Mouse (Mus musculus) embryonic facial prominence, embryonic 11.5 days (tissue): ENCODE measurements around the gene Sh3bgrl3. TPM values are rescaled to one million over a fixed set of nuclear protein-coding genes. Genes with fewer than 3 reads are reported as not detected.
A peak's percentile ranks its signal among the peaks of the same experiment; 100 is the strongest.

Source experiments
- ATAC-seq: fragments of 200-750 bp; cut with Nextera tagmentation; replicated peaks from 2 replicates; pipeline ENCODE4 v1.8.0; 2017; ENCODE audit warnings: low read depth; ENCODE audit not compliant: insufficient number of reproducible peaks, low FRiP score, low TSS enrichment
- DNase-seq: peaks from one replicate; pipeline ENCODE4 v3.0.0-alpha.2; 2015; ENCODE audit warnings: low spot score
- H3K27ac ChIP-seq: fragments of 300-500 bp; sonication (generic); replicated peaks from 2 replicates; pipeline ENCODE4 v1.5.1; 2014; ENCODE audit warnings: mild to moderate bottlenecking, low read depth, low read length, control low read depth
- H3K27me3 ChIP-seq: fragments of 300-500 bp; sonication (generic); 2 replicates; pipeline ENCODE4 v1.6.1; 2014; ENCODE audit warnings: mild to moderate bottlenecking, low read length, moderate library complexity, mixed read lengths; ENCODE audit not compliant: control insufficient read depth, insufficient read depth
- H3K36me3 ChIP-seq: fragments of 300-500 bp; sonication (generic); replicated peaks from 2 replicates; pipeline ENCODE4 v1.6.1; 2014; ENCODE audit warnings: low read depth, mild to moderate bottlenecking, low read length, moderate library complexity, mixed read lengths; ENCODE audit not compliant: control insufficient read depth, insufficient read depth
- H3K4me1 ChIP-seq: fragments of 300-500 bp; sonication (generic); 2 replicates; pipeline ENCODE4 v1.6.1; 2014; ENCODE audit warnings: low read length, mixed read lengths; ENCODE audit not compliant: control insufficient read depth, insufficient read depth
- H3K4me2 ChIP-seq: fragments of 300-500 bp; sonication (generic); 2 replicates; pipeline ENCODE4 v1.6.1; 2014; ENCODE audit warnings: low read depth, mild to moderate bottlenecking, control low read depth, low read length, moderate library complexity
- H3K4me3 ChIP-seq: fragments of 300-500 bp; sonication (generic); 2 replicates; pipeline ENCODE4 v1.5.1; 2014; ENCODE audit warnings: low read depth, low read length, control low read depth
- H3K9ac ChIP-seq: fragments of 300-500 bp; sonication (generic); replicated peaks from 2 replicates; pipeline ENCODE4 v1.6.1; 2014; ENCODE audit warnings: mild to moderate bottlenecking, control low read depth, low read length
- H3K9me3 ChIP-seq: fragments of 300-500 bp; sonication (generic); replicated peaks from 2 replicates; pipeline ENCODE4 v1.6.1; 2016; ENCODE audit warnings: mild to moderate bottlenecking, low read length, inconsistent platforms, mixed read lengths; ENCODE audit not compliant: control insufficient read depth
- WGBS: fragments of 180-500 bp; shearing (Covaris S2); extraction: QIAGEN DNeasy Blood & Tissue Kit; methylation state at CpG from one replicate; pipeline ENCODE4 v1.1.7; 2014; 5-methylcytosine and 5-hydroxymethylcytosine counted together
- polyA plus RNA-seq: library from polyadenylated mRNA; unstranded; fragments of >200 nt; fragmentation: Nextera tagmentation; extraction: Ambion mirVana; gene quantifications from 2 replicates; pipeline ENCODE4 v1.2.1, GENCODE M21; 2014

Sh3bgrl3 gene
- polyA plus RNA-seq, 1 experiment from 2014 or later, result 316 TPM

DNA sequence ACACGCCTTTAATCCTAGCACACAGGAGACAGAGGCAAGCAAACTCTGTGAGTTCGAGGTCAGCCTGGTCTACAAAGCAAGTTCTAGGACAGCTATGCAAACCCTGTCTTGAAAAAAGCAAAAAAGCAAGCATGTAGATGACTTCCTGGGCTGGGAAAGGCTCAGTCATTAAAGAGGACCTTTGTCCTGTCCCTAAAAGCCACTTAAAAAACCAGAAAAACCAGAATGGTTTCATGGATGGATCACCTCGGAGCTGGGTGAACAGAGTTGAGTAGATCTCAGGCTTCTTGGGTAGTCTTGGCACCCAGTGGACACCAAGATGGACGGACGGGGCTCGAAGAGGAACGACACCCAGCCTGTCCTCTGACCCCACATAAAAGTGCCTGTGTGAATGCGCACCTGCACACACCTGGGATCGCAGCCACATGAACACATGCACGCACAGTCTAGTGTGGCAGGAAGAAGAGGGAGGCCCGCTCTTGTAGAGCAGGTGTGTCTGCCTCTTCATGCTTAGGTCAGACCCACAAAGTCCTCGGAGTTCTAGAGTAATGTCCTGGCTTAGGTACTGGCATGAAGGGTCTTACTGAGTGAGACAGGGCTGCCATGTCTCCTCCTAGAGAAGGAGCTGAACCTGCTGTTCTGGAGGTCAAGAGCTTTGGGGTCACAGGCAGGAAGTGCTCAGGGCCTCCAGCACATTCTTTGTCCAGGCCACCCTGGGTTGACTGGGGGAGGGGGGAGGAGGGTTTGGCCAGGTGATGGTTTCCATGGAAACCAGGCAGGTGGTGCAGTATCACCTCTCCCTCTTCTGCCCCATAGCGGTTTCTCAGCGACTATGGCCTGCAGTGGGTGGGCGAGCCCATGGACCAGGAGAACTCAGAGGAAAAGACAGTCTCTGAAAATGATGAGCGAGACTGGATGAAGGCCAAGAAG lies 13.1 kb downstream of the Sh3bgrl3 start:
- H3K36me3 ChIP-seq, result no peaks in the 10 kb centered on the region
- DNase-seq (no peak), ATAC-seq (no peak)
- no peak overlapping the region for H3K27ac ChIP-seq
- no peak overlapping the region for H3K4me3 ChIP-seq
- no peak overlapping the region for H3K9ac ChIP-seq
- no peak overlapping the region for H3K4me2 ChIP-seq
- 83% methylated on average over 16 of the region's 16 CpGs for WGBS
- H3K4me1 ChIP-seq, result no peaks in the 10 kb centered on the region; the same call in none of the 2 replicates
- no peaks in the 10 kb centered on the region for H3K9me3 ChIP-seq
- no peaks in the 10 kb centered on the region for H3K27me3 ChIP-seq

DNA sequence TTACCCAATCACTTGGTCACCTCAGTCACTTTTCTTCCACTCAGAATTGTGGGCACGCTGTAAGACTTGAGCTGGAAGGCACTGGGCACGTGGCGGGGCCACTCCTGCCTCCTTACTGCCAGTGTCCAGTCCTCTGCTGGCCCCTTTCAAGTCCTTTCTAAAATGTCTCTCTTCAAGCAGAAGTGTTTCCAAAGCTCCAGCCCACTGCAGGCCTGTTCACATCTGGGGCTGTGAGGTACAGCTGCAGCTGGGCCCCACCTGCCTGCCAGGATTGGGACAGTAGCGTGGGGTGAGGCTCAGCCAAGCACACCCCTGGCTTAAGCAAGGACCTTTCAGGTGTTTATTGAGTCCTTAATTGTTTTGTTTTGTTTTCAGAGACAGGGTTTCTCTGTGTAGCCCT lies 14.6 kb downstream of the Sh3bgrl3 start:
- Histone ChIP-seq H3K27ac (no peak overlapping the region), H3K9me3 (no peaks in the 10 kb centered on the region), H3K27me3 (no peaks in the 10 kb centered on the region), H3K9ac (no peak overlapping the region), H3K4me3 (no peak overlapping the region), H3K36me3 (no peaks in the 10 kb centered on the region), H3K4me1 (no peaks in the 10 kb centered on the region; the same call in 1 of the 2 replicates), H3K4me2 (no peak overlapping the region)
- no peak for ATAC-seq
- WGBS, result 87% methylated on average over 4 of the region's 4 CpGs
- no peak for DNase-seq

DNA sequence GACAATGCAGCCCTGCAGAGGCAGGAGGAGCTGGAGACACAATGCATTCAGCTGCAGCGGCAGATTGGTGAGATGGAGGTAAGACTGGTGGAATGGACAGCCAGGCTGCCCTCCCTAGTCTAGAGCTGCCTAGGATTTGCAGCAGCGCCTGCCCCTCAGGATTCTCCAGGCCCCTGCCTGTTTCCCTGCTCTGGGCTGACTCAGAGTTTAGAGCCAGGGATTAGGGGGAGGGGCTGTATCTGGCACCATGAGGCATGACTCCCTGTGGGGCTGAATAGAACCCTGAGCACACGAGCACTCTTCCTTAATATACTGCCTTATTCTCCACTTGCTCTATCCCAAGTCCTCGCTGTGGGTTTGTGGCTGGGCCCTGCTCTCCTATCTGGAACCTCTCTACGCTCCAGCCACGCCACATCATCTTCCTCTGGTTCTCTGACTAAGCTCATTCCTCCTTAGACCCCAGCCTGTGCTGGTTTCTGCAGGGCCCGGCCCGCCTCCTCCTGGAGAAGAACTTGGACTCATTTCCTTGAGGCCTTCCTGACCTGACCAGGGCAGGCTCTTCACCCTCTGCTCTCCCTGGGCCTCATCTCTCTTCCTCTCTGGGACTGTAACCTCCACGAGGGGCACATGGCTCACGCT lies 15.1 kb downstream of the Sh3bgrl3 start:
- Histone ChIP-seq H3K4me3 (no peak overlapping the region), H3K4me2 (no peak overlapping the region), H3K36me3 (no peaks in the 10 kb centered on the region), H3K9me3 (no peaks in the 10 kb centered on the region), H3K9ac (0 out of 2 replicates have a peak overlapping the region, but pooled peaks have one; percentile 3), H3K27ac (no peak overlapping the region), H3K27me3 (no peaks in the 10 kb centered on the region), H3K4me1 (no peaks in the 10 kb centered on the region; the same call in 1 of the 2 replicates)
- ATAC-seq (no peak), DNase-seq (peak; percentile 18)
- WGBS, result 60% methylated on average over 10 of the region's 10 CpGs

DNA sequence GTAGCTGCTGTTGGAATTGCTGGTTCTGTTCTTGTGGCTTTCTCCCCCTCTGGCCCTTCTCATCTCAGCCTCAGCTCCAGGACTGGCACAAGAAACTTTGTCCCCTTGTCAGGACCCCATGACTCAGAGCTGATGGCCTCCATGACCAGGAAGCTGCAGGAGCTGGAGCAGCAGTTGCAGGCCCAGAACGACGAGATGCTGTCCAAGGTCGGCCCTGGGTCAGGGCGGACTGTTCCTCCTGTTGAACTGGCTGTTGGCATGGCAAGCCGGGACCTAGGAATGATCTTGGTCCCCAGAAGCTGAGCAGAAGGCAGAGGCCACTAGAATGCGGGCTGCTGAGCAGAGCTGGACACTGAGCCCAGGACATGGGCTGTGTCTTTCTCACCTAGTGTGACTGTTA lies 16.2 kb downstream of the Sh3bgrl3 start:
- no peaks in the 10 kb centered on the region for H3K36me3 ChIP-seq
- H3K4me3 ChIP-seq, result no peak overlapping the region
- 81% methylated on average over 6 of the region's 6 CpGs for WGBS
- H3K27me3 ChIP-seq, result no peaks in the 10 kb centered on the region
- ATAC-seq (no peak), DNase-seq (no peak)
- no peaks in the 10 kb centered on the region for H3K9me3 ChIP-seq
- H3K4me1 ChIP-seq, result no peaks in the 10 kb centered on the region; the same call in 1 of the 2 replicates
- H3K4me2 ChIP-seq, result no peak overlapping the region
- H3K9ac ChIP-seq, result no peak overlapping the region
- no peak overlapping the region for H3K27ac ChIP-seq

DNA sequence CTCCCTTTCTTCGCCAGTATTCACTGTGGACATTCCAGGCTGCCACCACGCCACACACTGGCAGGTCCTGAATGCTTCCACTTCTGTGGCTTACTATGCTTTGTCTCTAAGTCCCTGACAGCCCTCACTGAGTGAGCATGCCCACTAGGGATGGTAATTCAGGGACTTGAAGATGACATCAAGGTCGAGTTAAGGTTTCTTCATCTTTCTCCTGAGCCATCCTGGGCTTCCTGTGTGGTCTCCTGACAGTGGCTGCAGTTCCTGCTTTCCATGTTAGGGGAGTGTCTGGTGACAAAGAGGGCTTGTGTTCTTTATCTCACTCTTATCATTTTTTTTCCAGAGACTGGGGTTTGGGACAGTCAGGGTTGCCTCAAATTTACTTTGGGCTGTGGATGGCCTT lies 17.9 kb downstream of the Sh3bgrl3 start:
- DNase-seq (no peak), ATAC-seq (no peak)
- Histone ChIP-seq H3K27me3 (no peaks in the 10 kb centered on the region), H3K9ac (no peak overlapping the region), H3K4me2 (no peak overlapping the region), H3K4me3 (no peak overlapping the region), H3K4me1 (no peaks in the 10 kb centered on the region; the same call in 1 of the 2 replicates), H3K36me3 (no peaks in the 10 kb centered on the region), H3K9me3 (no peaks in the 10 kb centered on the region), H3K27ac (no peak overlapping the region)
- WGBS, result 40% methylated on average over 3 of the region's 3 CpGs

DNA sequence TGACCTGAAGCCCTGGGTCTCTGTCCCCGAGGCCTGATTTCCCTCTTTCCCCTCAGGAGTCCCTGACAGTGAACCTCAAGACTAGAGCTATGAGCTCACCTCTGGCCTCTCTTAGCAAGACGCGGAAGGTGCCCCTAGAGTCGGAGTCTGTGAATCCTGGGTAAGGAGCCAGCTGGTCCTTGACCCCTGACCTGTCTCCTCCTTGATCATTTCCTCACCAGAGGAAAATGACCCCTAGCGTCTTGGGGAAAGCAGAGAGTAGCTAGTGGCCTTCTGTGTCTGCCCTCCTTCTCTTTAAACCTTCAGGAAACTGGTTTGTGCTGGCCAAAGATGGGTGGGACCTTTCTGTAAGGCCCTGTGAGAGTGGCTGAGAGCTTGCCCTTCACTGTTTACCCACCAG lies 20.4 kb downstream of the Sh3bgrl3 start:
- H3K4me1 ChIP-seq, result no peaks in the 10 kb centered on the region; the same call in 1 of the 2 replicates
- no peak overlapping the region for H3K4me3 ChIP-seq
- DNase-seq (no peak), ATAC-seq (no peak)
- H3K4me2 ChIP-seq, result no peak overlapping the region
- no peak overlapping the region for H3K9ac ChIP-seq
- no peak overlapping the region for H3K27ac ChIP-seq
- 32% methylated on average over 5 of the region's 5 CpGs for WGBS
- no peaks in the 10 kb centered on the region for H3K9me3 ChIP-seq
- H3K36me3 ChIP-seq, result no peaks in the 10 kb centered on the region
- H3K27me3 ChIP-seq, result no peaks in the 10 kb centered on the region

DNA sequence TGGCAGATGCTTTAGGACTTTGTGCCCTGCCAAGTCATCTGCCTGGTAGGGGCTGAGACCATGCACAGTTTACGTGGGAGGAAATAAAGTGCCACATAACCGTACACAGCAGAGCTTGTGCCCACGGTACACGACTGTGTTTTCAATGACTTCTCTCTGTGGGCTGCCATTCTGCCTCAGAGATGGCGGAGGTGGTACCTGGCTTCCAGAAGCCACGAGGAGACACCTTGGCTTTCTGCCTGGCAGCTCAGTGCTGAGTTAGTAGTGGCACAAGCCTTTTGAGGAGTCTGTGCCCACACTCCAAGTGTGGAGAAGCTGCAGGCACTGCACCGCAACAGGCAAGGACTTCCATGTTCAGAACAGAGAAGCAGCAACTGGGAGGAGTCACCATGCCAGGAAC lies 20.9 kb downstream of the Sh3bgrl3 start:
- ATAC-seq (no peak), DNase-seq (no peak)
- H3K4me1 ChIP-seq, result no peaks in the 10 kb centered on the region
- no peak overlapping the region for H3K27ac ChIP-seq
- H3K9ac ChIP-seq, result no peak overlapping the region
- no peaks in the 10 kb centered on the region for H3K9me3 ChIP-seq
- no peaks in the 10 kb centered on the region for H3K36me3 ChIP-seq
- no peak overlapping the region for H3K4me3 ChIP-seq
- WGBS, result 83% methylated on average over 7 of the region's 7 CpGs
- H3K4me2 ChIP-seq, result no peak overlapping the region
- H3K27me3 ChIP-seq, result no peaks in the 10 kb centered on the region

DNA sequence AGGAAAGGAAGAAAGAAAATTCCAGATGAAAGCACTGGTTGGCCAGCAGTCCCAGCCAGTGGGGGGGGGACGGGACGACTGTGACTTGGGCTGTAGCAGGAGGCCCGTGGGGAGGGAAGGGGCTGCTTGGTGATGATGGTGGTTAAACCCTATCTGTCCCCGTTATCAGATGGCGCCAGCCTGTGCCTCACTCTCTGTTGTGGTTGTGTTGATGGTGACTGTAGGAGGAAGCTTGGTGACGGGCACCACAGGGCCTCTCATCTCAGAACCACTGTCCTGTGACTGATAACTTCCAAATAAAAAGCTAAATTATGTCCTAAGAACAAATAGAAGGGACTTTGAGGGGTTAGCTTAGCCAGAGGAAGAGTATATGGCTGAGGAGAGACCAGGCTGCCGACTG lies 22.5 kb downstream of the Sh3bgrl3 start:
- Histone ChIP-seq H3K4me3 (no peak overlapping the region), H3K4me1 (no peaks in the 10 kb centered on the region), H3K9ac (no peak overlapping the region), H3K36me3 (no peaks in the 10 kb centered on the region), H3K27me3 (no peaks in the 10 kb centered on the region), H3K4me2 (no peak overlapping the region), H3K9me3 (no peaks in the 10 kb centered on the region), H3K27ac (no peak overlapping the region)
- DNase-seq (no peak), ATAC-seq (no peak)
- WGBS, result 75% methylated on average over 7 of the region's 7 CpGs
